Mouse (Mus musculus): ENCODE results near the gene Mdm4. TPM values are rescaled to one million over a fixed set of nuclear protein-coding genes. Genes with fewer than 3 reads are reported as not detected.

Mdm4 gene
- total and polyA plus RNA-seq, 3 experiments = 19.8 to 28.1 TPM; not detected in 1

DNA sequence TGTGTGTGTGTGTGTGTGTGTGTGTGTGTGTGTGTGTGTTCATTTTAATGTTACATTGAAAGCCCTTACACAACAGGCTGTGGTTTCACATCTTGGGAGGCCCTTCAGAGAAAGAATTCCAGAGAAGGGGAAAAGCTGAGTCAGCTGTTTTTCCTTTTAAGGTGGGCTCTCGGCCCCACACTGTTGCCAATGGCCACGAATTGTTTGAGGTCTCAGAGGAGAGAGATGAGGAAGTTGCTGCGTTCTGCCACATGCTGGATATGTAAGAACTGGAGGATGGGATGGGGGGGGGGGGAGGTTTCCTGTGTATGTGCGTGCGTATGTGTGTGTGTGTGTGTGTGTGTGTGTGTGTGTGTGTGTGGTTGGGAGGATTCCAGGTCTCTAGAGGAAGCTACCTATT, 39.8 kb upstream of the Mdm4 start:
- H3K4me1 ChIP-seq (ENCODE audit: control insufficient read depth in 1 of 2, insufficient read depth in 2 of 2, low read length in 2 of 2) = peaks cover 0 to 13% of the 10 kb centered on the region in 2 experiments; a peak in 2 of 4 replicates
- H3K27ac ChIP-seq (ENCODE audit: control insufficient read depth, low read depth, low read length) = no peak overlapping the region
- TF ChIP-seq MAFK (IDR thresholded peaks at IDR 0.05; ENCODE audit: borderline replicate concordance, low read depth, low read length) (peak; percentile 96), KAT2A (conservative IDR thresholded peaks at IDR 0.05; ENCODE audit: low read depth, low read length) (no peak)
- no peaks in the 10 kb centered on the region for H3K9me3 ChIP-seq (replicated peaks; ENCODE audit: insufficient read depth, low read length)
- no peak overlapping the region for H3K9ac ChIP-seq (ENCODE audit: control insufficient read depth, low read depth, low read length, poor library complexity, severe bottlenecking)
- H3K27me3 ChIP-seq (ENCODE audit: control insufficient read depth in 1 of 2, insufficient read depth in 2 of 2, low read length in 2 of 2) = no peaks in the 10 kb centered on the region
- H3K4me3 ChIP-seq (ENCODE audit: control insufficient read depth in 1 of 2, insufficient read depth in 1 of 2, low read depth in 2 of 2, low read length in 2 of 2) = no peak overlapping the region
- no peaks in the 10 kb centered on the region for H3K79me2 ChIP-seq (ENCODE audit: control insufficient read depth, insufficient read depth, low read length, poor library complexity)
- H3K36me3 ChIP-seq (ENCODE audit: control insufficient read depth in 1 of 2, insufficient read depth in 2 of 2, low read length in 2 of 2) = peaks cover 0 to 5% of the 10 kb centered on the region in 2 experiments; a peak in 1 of 4 replicates
- peak; percentile 51 for DNase-seq (ENCODE audit: low read depth, low spot score)

- Histone ChIP-seq H3K9me3 (replicated peaks; ENCODE audit: insufficient read depth, low read length) (no peaks in the 10 kb centered on the region), H3K27ac (ENCODE audit: control insufficient read depth, low read depth, low read length) (no peak overlapping the region), H3K27me3 (ENCODE audit: control insufficient read depth in 1 of 2, insufficient read depth in 2 of 2, low read length in 2 of 2) (no peaks in the 10 kb centered on the region), H3K79me2 (ENCODE audit: control insufficient read depth, insufficient read depth, low read length, poor library complexity) (no peaks in the 10 kb centered on the region), H3K4me3 (ENCODE audit: control insufficient read depth in 1 of 2, insufficient read depth in 1 of 2, low read depth in 2 of 2, low read length in 2 of 2) (no peak overlapping the region), H3K4me1 (ENCODE audit: control insufficient read depth in 1 of 2, insufficient read depth in 2 of 2, low read length in 2 of 2) (peaks cover 0 to 13% of the 10 kb centered on the region in 2 experiments; a peak in 2 of 4 replicates), H3K9ac (ENCODE audit: control insufficient read depth, low read depth, low read length, poor library complexity, severe bottlenecking) (no peak overlapping the region), H3K36me3 (ENCODE audit: control insufficient read depth in 1 of 2, insufficient read depth in 2 of 2, low read length in 2 of 2) (peaks cover 0 to 5% of the 10 kb centered on the region in 2 experiments; a peak in 1 of 4 replicates)
- TF ChIP-seq ZC3H11A (IDR thresholded peaks at IDR 0.05; ENCODE audit: low read depth, low read length) (no peak), ETS1 (IDR thresholded peaks at IDR 0.05; ENCODE audit: low read depth, low read length) (no peak)
- DNase-seq (ENCODE audit: low read depth, low spot score) = no peak
Observed at GRCm38 (mm10) chr1:133069275-133070120, 39.1 kb upstream of the Mdm4 start.

DNA sequence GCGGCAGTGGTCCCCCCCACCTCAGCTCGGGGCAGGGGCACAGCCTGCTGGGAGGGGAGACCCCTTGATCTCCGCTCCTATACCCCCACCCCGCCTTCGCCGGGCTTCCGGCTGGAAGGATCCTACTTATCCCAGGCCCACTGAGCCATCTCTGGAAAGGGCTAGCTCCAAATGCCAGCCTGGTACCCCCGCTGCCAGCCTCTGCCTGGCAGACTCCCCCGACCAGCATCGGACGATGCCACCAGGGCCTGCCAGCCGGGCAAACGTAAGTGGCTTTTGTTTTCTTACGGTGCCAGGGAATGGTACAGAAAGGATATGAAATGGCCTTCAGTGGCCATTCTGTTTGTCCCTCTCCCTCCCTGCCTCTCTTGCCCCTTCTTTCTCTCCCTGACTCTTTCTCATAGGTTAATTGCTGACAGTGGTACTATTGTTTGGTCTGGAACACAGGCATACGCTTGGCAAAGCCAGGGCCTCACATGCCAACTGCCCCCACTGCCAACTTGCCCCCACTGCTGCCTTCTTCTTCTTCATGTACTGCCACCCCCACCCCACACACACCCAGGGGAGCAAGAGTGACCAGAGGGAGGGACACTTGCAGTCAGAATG, 38.4 kb upstream of the Mdm4 start:
- Histone ChIP-seq H3K9ac (ENCODE audit: control insufficient read depth, low read depth, low read length, poor library complexity, severe bottlenecking) (no peak overlapping the region), H3K27ac (ENCODE audit: control insufficient read depth, low read depth, low read length) (no peak overlapping the region), H3K4me1 (ENCODE audit: control insufficient read depth in 1 of 2, insufficient read depth in 2 of 2, low read length in 2 of 2) (peaks cover 0 to 13% of the 10 kb centered on the region in 2 experiments; a peak in 2 of 4 replicates), H3K36me3 (ENCODE audit: control insufficient read depth in 1 of 2, insufficient read depth in 2 of 2, low read length in 2 of 2) (peaks cover 0 to 5% of the 10 kb centered on the region in 2 experiments; a peak in 1 of 4 replicates), H3K9me3 (replicated peaks; ENCODE audit: insufficient read depth, low read length) (no peaks in the 10 kb centered on the region), H3K4me3 (ENCODE audit: control insufficient read depth in 1 of 2, insufficient read depth in 1 of 2, low read depth in 2 of 2, low read length in 2 of 2) (no peak overlapping the region), H3K27me3 (ENCODE audit: control insufficient read depth in 1 of 2, insufficient read depth in 2 of 2, low read length in 2 of 2) (no peaks in the 10 kb centered on the region), H3K79me2 (ENCODE audit: control insufficient read depth, insufficient read depth, low read length, poor library complexity) (no peaks in the 10 kb centered on the region)
- DNase-seq (ENCODE audit: low read depth, low spot score) = no peak
- TF ChIP-seq GATA1 (IDR thresholded peaks at IDR 0.05; ENCODE audit: low read depth, low read length) (no peak), TBP (IDR thresholded peaks at IDR 0.05; ENCODE audit: low read depth, low read length) (no peak), JUND (IDR thresholded peaks at IDR 0.05; ENCODE audit: low read depth, low read length) (no peak), MAZ (IDR thresholded peaks at IDR 0.05; ENCODE audit: low read depth, low read length) (no peak), POLR2AphosphoS5 (IDR thresholded peaks at IDR 0.05; ENCODE audit: borderline replicate concordance, low read depth, low read length) (no peak), POLR2AphosphoS2 (IDR thresholded peaks at IDR 0.05; ENCODE audit: low read length) (no peak), CHD1 (IDR thresholded peaks at IDR 0.05; ENCODE audit: low read depth, low read length) (no peak), UBTF (IDR thresholded peaks at IDR 0.05; ENCODE audit: borderline replicate concordance, insufficient read depth, low read depth, low read length) (no peak), HCFC1 (IDR thresholded peaks at IDR 0.05; ENCODE audit: low read depth, low read length) (no peak), SIN3A (IDR thresholded peaks at IDR 0.05; ENCODE audit: low read length) (no peak), EP300 (IDR thresholded peaks at IDR 0.05; ENCODE audit: low read depth in 1 of 2, low read length in 2 of 2) (no peak), RCOR1 (IDR thresholded peaks at IDR 0.05; ENCODE audit: low read depth, low read length) (no peak), SMC3 (IDR thresholded peaks at IDR 0.05; ENCODE audit: low read depth, low read length) (no peak), NELFE (IDR thresholded peaks at IDR 0.05; ENCODE audit: low read depth, low read length) (no peak), NRF1 (IDR thresholded peaks at IDR 0.05; ENCODE audit: insufficient read depth, low read depth, low read length, poor library complexity, severe bottlenecking) (no peak), ZKSCAN1 (IDR thresholded peaks at IDR 0.05; ENCODE audit: low read depth, low read length) (no peak), USF1 (IDR thresholded peaks at IDR 0.05; ENCODE audit: low read depth, low read length) (no peak), MAX (IDR thresholded peaks at IDR 0.05; ENCODE audit: low read length) (no peak)

All from MEL (cell line).